Mouse (Mus musculus): Measurements from ENCODE around the gene Fas. TPM values are rescaled to one million over a fixed set of nuclear protein-coding genes. Genes with fewer than 3 reads are reported as not detected.
A peak's percentile ranks its signal among the peaks of the same experiment; 100 is the strongest.

Fas gene
- total and polyA plus RNA-seq, 3 experiments, result 0.19 to 8.6 (median 8.6) TPM

GRCm38 (mm10) chr19:34369551-34369950, 79.1 kb downstream of the Fas start:
- DNase-seq, result peak; percentile 15

- no peak for DNase-seq
Measured at GRCm38 (mm10) chr19:34370397-34370796, 79.9 kb downstream of the Fas start.

Other genes starting within 250 kb of the Fas start
- gene Lipn, start 223.3 kb upstream of the Fas start, total RNA-seq (2021), result under 1 TPM in 1 of 2 experiments, not detected in 1; 0.69 TPM
- gene Lipn, start 223.3 kb upstream of the Fas start, polyA plus RNA-seq (2012; rRNA removed), result not detected in 2 replicates
- not detected for gene Lipm, start 189.7 kb upstream of the Fas start, total RNA-seq (2021)
- gene Lipm, start 189.7 kb upstream of the Fas start, polyA plus RNA-seq (2012; rRNA removed), result not detected in 2 replicates
- not detected for gene Ankrd22, start 124.6 kb upstream of the Fas start, total RNA-seq (2021)
- gene Ankrd22, start 124.6 kb upstream of the Fas start, polyA plus RNA-seq (2012; rRNA removed), result not detected in 2 replicates
- 1 to 10 TPM; 3.7 to 5.9 TPM for gene Stambpl1, start 98.4 kb upstream of the Fas start, total RNA-seq (2021)
- 2.6 and 3.8 TPM in 2 replicates for gene Stambpl1, start 98.4 kb upstream of the Fas start, polyA plus RNA-seq (2012; rRNA removed)
- 10 to 100 TPM; 41.2 to 96.7 TPM for gene Acta2, start 35.1 kb upstream of the Fas start, total RNA-seq (2021)
- gene Acta2, start 35.1 kb upstream of the Fas start, polyA plus RNA-seq (2012; rRNA removed), result 22.7 and 23.2 TPM in 2 replicates
- gene Ch25h, start 184.5 kb downstream of the Fas start, total RNA-seq (2021), result 1 to 10 TPM in 1 of 2 experiments, under 1 TPM in 1; 0.46 to 2.1 TPM
- gene Ch25h, start 184.5 kb downstream of the Fas start, polyA plus RNA-seq (2012; rRNA removed), result 5.0 and 9.0 TPM in 2 replicates
- 100 to 1,000 TPM; 103 to 185 TPM for gene Lipa, start 236.8 kb downstream of the Fas start, total RNA-seq (2021)
- gene Lipa, start 236.8 kb downstream of the Fas start, polyA plus RNA-seq (2012; rRNA removed), result 44.2 and 70.9 TPM in 2 replicates